Mouse (Mus musculus) thymus, postnatal 25 days (tissue): ENCODE data around the gene Insig1.

ENCODE experiments used
- DNase-seq: peaks from one replicate; pipeline ENCODE4 v3.0.0; 2022

The Insig1 gene

GRCm38 (mm10) chr5:28070828-28071455 lies at the start of gene Insig1:
TSS of gene Insig1 (plus strand) at chr5:28071363.
- DNase-seq = peak; percentile 98

GRCm38 (mm10) chr5:28023452-28023851 lies 47.7 kb upstream of the Insig1 start:
- no peak for DNase-seq

- no peak for DNase-seq
Observed at GRCm38 (mm10) chr5:28031577-28032236, 39.5 kb upstream of the Insig1 start.

GRCm38 (mm10) chr5:28032866-28033265 lies 38.3 kb upstream of the Insig1 start:
- DNase-seq = no peak

GRCm38 (mm10) chr5:28033281-28033680 lies 37.9 kb upstream of the Insig1 start:
- DNase-seq = no peak

GRCm38 (mm10) chr5:28033826-28034225 lies 37.3 kb upstream of the Insig1 start:
- DNase-seq = no peak

GRCm38 (mm10) chr5:28036011-28036410 lies 35.2 kb upstream of the Insig1 start:
- no peak for DNase-seq

GRCm38 (mm10) chr5:28036518-28036917 lies 34.6 kb upstream of the Insig1 start:
- DNase-seq = no peak

GRCm38 (mm10) chr5:28037172-28037591 lies 34.0 kb upstream of the Insig1 start:
- DNase-seq = no peak

GRCm38 (mm10) chr5:28037639-28038038 lies 33.5 kb upstream of the Insig1 start:
- no peak for DNase-seq

GRCm38 (mm10) chr5:28038115-28038514 lies 33.0 kb upstream of the Insig1 start:
- no peak for DNase-seq

GRCm38 (mm10) chr5:28039746-28040655 lies 31.2 kb upstream of the Insig1 start:
- DNase-seq = no peak

GRCm38 (mm10) chr5:28040726-28041125 lies 30.4 kb upstream of the Insig1 start:
- no peak for DNase-seq

- no peak for DNase-seq
Observed at GRCm38 (mm10) chr5:28042021-28042420, 29.1 kb upstream of the Insig1 start.

GRCm38 (mm10) chr5:28042779-28043178 lies 28.4 kb upstream of the Insig1 start:
- no peak for DNase-seq

GRCm38 (mm10) chr5:28043386-28043785 lies 27.8 kb upstream of the Insig1 start:
- no peak for DNase-seq

GRCm38 (mm10) chr5:28046966-28047365 lies 24.2 kb upstream of the Insig1 start:
- no peak for DNase-seq

GRCm38 (mm10) chr5:28047961-28048360 lies 23.2 kb upstream of the Insig1 start:
- no peak for DNase-seq

- DNase-seq = no peak
Observed at GRCm38 (mm10) chr5:28055450-28055849, 15.7 kb upstream of the Insig1 start.

GRCm38 (mm10) chr5:28056877-28057276 lies 14.3 kb upstream of the Insig1 start:
- DNase-seq = no peak

GRCm38 (mm10) chr5:28060506-28060905 lies 10.7 kb upstream of the Insig1 start:
- no peak for DNase-seq

- no peak for DNase-seq
Observed at GRCm38 (mm10) chr5:28061011-28061410, 10.2 kb upstream of the Insig1 start.

- DNase-seq = no peak
Observed at GRCm38 (mm10) chr5:28063989-28064624, 7.1 kb upstream of the Insig1 start.
